Mouse (Mus musculus) CD4-positive, CD25-positive, alpha-beta regulatory T cell, adult 4 months (primary cell): ENCODE data around the gene Olfr1093. TPM values are rescaled to one million over a fixed set of nuclear protein-coding genes. Genes with fewer than 3 reads are reported as not detected.

Experiments
- ATAC-seq: one replicate; pipeline ENCODE4 v1.8.0; 2017
- polyA plus RNA-seq, 2 experiments: library from polyadenylated mRNA; unstranded; fragments of 100-300 nt; shearing (Covaris generic); gene quantifications; one replicate each; pipeline ENCODE4 v1.2.1; 2017

The Olfr1093 gene
- polyA plus RNA-seq, result not detected

DNA sequence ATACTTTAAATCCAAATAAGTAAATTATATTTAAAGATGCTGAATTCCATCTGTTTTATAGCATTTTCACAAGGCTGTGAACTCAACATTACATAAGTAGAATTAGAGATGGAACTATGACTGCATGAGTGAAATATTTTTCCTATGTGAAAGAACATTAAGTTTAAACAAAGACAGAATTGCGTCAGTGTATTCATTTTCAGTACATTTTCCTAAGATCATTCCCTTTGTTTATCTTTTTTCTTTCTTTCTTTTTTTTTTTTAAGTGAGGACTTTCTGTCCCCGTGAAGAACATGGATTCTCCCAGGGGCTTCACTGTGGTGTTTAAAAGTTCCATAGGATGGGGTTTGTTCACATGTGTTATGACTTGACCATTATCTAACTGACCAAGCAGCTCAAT, at the start of gene Olfr1093:
Gene Olfr1093 (plus strand): TSS at position 301 of the 400 bp plus-strand sequence.
- ATAC-seq, result no peak

DNA sequence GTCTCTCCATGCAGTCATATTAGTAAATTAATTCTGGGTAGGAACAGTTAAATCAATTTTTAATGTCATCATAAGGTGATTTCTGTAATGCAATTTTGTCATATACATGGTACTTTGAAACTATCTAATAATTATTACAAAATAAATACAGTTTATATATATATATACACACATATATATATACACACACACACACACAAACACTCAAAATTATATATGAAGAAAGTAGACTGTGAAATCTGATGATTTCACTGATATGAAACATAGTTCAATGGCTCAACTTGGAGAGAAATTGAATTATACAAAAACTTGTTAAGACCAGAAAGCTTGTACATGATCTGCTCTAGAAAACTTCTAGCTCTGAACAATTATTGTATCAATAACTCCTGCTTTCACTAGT, 48.7 kb upstream of the Olfr1093 start, which contains the start of gene Olfr1089:
Gene Olfr1089 (minus strand): TSS at position 101 of the 400 bp plus-strand sequence.
- no peak for ATAC-seq

DNA sequence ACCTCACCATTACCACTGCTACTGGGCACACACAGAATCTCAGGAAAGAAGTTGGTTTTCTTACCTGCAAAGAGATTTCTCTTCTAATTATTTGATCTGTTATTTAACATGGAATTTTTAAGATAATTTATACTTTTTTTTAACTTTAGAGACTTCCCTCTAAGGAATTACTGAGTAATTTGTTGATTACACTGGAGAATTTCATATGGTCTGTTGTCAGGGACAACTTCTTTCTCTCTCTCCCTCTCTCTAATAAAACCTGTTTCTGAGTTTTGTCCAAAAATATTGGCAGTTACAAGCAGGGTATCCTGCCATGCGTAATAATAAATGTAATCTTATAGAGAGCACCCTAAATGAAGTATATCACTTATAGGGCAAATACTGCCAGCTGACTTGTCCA, 23.4 kb upstream of the Olfr1093 start, which contains the start of gene Olfr1090:
Gene Olfr1090 (minus strand): TSS at position 101 of the 400 bp plus-strand sequence.
- ATAC-seq, result no peak

DNA sequence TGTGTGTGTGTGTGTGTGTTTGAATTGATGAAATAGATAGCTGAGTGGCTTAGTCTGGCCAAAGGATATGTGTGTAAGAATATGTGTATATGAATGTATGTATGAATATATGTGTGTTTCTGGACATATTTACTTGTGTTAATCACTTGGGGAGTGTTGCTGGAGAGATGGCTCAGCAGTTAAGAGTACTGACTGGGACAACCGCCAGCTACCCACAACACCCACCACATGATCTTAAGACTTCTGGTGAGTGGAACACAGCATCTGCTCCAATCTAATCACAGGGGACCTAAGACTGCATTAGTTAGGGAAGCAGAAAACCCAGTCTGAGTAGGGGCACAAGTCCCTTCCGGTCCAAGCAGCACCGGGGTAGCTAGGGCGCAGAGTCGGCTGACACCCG, 21.2 kb upstream of the Olfr1093 start:
- ATAC-seq, result no peak

DNA sequence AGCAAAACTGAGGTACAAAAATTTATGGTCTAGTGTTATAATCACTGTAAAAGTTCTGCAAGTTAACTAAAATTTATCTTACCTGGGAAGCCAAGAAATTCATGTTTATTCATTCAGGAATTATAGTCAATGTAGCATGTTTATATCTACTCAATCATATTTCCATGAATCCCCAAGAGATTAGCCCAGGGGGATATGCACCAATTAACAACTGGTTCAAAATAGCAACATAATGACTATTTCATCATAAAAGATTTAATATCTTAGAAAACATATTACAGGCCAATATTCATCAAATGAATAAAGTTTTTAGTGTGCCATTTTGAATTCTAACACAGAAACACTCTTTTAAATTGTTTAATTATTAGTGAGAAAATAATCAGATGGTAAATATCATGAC, 27.6 kb downstream of the Olfr1093 start, which contains the start of gene Olfr141:
Gene Olfr141 (minus strand): TSS at position 101 of the 400 bp plus-strand sequence.
- no peak for ATAC-seq

DNA sequence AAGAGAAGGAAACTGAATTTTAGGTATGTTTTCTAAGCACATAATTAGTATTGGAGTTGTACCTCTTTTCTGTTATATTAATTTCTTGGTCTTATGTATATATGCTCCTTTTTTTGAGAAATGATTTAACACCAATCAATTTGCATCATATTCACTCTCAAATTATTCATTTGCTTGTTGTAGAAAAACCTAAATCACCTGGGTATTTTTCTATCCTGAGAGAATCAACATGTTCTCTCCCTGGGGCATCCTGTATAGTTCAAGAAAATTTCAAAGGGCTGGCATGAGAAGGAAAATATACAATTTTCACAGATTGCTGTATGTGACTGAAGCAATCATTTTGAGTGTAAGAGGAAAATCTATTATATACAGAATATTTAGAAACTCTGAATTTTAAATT, 42.1 kb downstream of the Olfr1093 start, which contains the start of gene Olfr1094:
Gene Olfr1094 (plus strand): TSS at position 301 of the 400 bp plus-strand sequence.
- no peak for ATAC-seq

Other genes starting within 250 kb of the Olfr1093 start
- not detected for gene Olfr1079, start 240.0 kb upstream of the Olfr1093 start, polyA plus RNA-seq
- gene Olfr1080, start 224.2 kb upstream of the Olfr1093 start, polyA plus RNA-seq, result not detected
- gene Olfr1082, start 183.5 kb upstream of the Olfr1093 start, polyA plus RNA-seq, result not detected
- gene Olfr1084, start 142.8 kb upstream of the Olfr1093 start, polyA plus RNA-seq, result not detected
- not detected for gene Olfr1085, start 120.5 kb upstream of the Olfr1093 start, polyA plus RNA-seq
- gene Olfr1086, start 102.4 kb upstream of the Olfr1093 start, polyA plus RNA-seq, result not detected
- gene Olfr1087, start 84.1 kb upstream of the Olfr1093 start, polyA plus RNA-seq, result not detected
- gene Olfr1089, start 48.8 kb upstream of the Olfr1093 start, polyA plus RNA-seq, result not detected
- gene Olfr1090, start 23.5 kb upstream of the Olfr1093 start, polyA plus RNA-seq, result under 1 TPM in 1 of 2 experiments, not detected in 1; 0.15 TPM
- not detected for gene Olfr141, start 27.5 kb downstream of the Olfr1093 start, polyA plus RNA-seq
- gene Olfr1094, start 42.2 kb downstream of the Olfr1093 start, polyA plus RNA-seq, result not detected
- not detected for gene Olfr1095, start 69.2 kb downstream of the Olfr1093 start, polyA plus RNA-seq
- gene Gm13723, start 92.3 kb downstream of the Olfr1093 start, polyA plus RNA-seq, result not detected
- gene Olfr1097, start 109.7 kb downstream of the Olfr1093 start, polyA plus RNA-seq, result not detected
- gene Olfr1098, start 142.1 kb downstream of the Olfr1093 start, polyA plus RNA-seq, result not detected
- not detected for gene Olfr1099, start 178.2 kb downstream of the Olfr1093 start, polyA plus RNA-seq
- gene Olfr1100, start 197.5 kb downstream of the Olfr1093 start, polyA plus RNA-seq, result not detected
- not detected for gene Olfr1101, start 208.7 kb downstream of the Olfr1093 start, polyA plus RNA-seq
- not detected for gene Olfr1102, start 215.9 kb downstream of the Olfr1093 start, polyA plus RNA-seq
- gene Olfr1104, start 244.6 kb downstream of the Olfr1093 start, polyA plus RNA-seq, result not detected